Mouse (Mus musculus): ENCODE measurements at regions not wholly inside any gene's neighbourhood (a gene's known extent, or its start where the extent isn't known, plus 50 kb on each side); places are given as distances from the start of the nearest gene placed in this dataset.

DNA sequence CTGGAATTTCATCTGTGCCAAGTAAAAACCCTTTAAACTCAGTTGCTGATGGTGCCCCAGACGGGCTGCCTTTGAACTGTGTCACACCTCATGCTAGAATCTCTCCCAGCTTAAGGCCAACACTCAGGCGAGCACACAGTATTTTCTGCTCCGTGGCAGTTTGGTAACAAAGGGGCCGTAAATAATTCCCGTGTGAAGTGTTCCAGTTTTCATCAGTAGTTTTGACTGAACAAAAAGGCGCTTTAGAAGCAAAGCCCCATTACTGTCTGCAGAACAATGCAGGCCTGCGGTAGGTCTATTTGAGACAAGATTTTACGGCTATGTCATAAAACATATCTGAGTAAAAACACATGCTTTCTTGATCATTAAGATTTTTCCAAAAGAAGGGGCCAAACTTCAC, 155.0 kb downstream of the 1700129C05Rik start:
- 22% methylated on average over 8 of the region's 8 CpGs for WGBS
- Histone ChIP-seq H3K4me3 (ENCODE audit: low read depth, low read length) (no peak overlapping the region), H3K4me2 (ENCODE audit: low read length) (no peak overlapping the region), H3K4me1 (replicated peaks; ENCODE audit: control insufficient read depth, insufficient read depth, low read length) (peaks cover 9% of the 10 kb centered on the region; the same call in 1 of the 2 replicates), H3K9ac (ENCODE audit: low read length) (no peak overlapping the region), H3K27me3 (replicated peaks; ENCODE audit: control insufficient read depth, insufficient read depth, low read length) (no peaks in the 10 kb centered on the region), H3K9me3 (ENCODE audit: control insufficient read depth, low read length) (no peaks in the 10 kb centered on the region), H3K36me3 (ENCODE audit: control insufficient read depth, insufficient read depth, low read length) (no peaks in the 10 kb centered on the region), H3K27ac (ENCODE audit: low read depth) (no peak overlapping the region)
- ATAC-seq (replicated peaks; ENCODE audit: low FRiP score, low TSS enrichment, low read depth) (no peak), DNase-seq (ENCODE audit: low spot score) (no peak)

DNA sequence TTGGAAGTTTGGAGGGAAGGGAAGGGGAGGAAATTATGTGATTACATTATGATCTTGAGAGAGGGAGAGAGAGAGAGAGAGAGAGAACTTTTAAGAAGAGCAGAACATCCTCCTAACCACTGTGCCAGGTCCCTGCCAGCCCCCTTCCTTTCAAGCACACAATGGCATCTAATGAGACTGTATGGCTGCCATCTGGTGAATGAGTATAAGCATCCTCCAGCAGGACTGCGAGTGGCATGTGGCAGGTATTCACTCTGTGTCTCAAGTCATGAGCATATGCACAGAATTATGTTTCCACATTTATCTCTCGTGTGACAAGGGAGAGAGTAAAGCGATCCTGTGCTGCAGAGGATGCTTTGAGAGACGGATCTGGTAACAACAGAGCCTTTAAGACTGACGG, 156.9 kb downstream of the 1700129C05Rik start:
- Histone ChIP-seq H3K36me3 (ENCODE audit: control insufficient read depth, insufficient read depth, low read length) (no peaks in the 10 kb centered on the region), H3K4me3 (ENCODE audit: low read depth, low read length) (no peak overlapping the region), H3K27ac (ENCODE audit: low read depth) (no peak overlapping the region), H3K9me3 (ENCODE audit: control insufficient read depth, low read length) (no peaks in the 10 kb centered on the region), H3K27me3 (replicated peaks; ENCODE audit: control insufficient read depth, insufficient read depth, low read length) (no peaks in the 10 kb centered on the region), H3K9ac (ENCODE audit: low read length) (no peak overlapping the region), H3K4me2 (ENCODE audit: low read length) (no peak overlapping the region), H3K4me1 (replicated peaks; ENCODE audit: control insufficient read depth, insufficient read depth, low read length) (peaks cover 9% of the 10 kb centered on the region; the same call in 1 of the 2 replicates)
- ATAC-seq (replicated peaks; ENCODE audit: low FRiP score, low TSS enrichment, low read depth) (no peak), DNase-seq (ENCODE audit: low spot score) (no peak)
- WGBS: 72% methylated on average over 5 of the region's 5 CpGs

DNA sequence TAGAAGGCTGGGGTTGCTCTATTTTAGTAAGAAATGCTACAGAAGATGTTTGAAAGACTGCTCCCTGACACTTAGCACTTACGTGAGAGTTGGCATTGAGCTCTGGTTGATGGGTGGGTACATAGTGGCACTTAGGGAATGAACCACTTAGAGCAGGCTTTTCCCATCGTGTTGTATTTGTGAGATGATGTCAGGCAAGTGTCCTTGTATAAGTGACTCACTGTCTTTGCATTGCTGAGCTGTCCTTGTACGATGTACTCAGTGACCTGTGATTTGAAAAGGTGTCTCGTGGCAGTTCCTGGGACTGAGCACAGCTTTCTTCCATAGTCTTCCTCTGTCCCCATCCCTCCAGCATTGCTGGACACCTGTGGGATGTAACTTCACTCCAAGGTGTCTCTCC, 165.9 kb downstream of the 1700129C05Rik start:
- Histone ChIP-seq H3K9ac (ENCODE audit: low read length) (no peak overlapping the region), H3K9me3 (ENCODE audit: control insufficient read depth, low read length) (no peaks in the 10 kb centered on the region), H3K4me3 (ENCODE audit: low read depth, low read length) (no peak overlapping the region), H3K4me2 (ENCODE audit: low read length) (no peak overlapping the region), H3K4me1 (replicated peaks; ENCODE audit: control insufficient read depth, insufficient read depth, low read length) (no peaks in the 10 kb centered on the region), H3K36me3 (ENCODE audit: control insufficient read depth, insufficient read depth, low read length) (no peaks in the 10 kb centered on the region), H3K27me3 (replicated peaks; ENCODE audit: control insufficient read depth, insufficient read depth, low read length) (no peaks in the 10 kb centered on the region), H3K27ac (ENCODE audit: low read depth) (no peak overlapping the region)
- DNase-seq (ENCODE audit: low spot score) (no peak), ATAC-seq (replicated peaks; ENCODE audit: low FRiP score, low TSS enrichment, low read depth) (no peak)
- WGBS: 87% methylated on average over 4 of the region's 4 CpGs

DNA sequence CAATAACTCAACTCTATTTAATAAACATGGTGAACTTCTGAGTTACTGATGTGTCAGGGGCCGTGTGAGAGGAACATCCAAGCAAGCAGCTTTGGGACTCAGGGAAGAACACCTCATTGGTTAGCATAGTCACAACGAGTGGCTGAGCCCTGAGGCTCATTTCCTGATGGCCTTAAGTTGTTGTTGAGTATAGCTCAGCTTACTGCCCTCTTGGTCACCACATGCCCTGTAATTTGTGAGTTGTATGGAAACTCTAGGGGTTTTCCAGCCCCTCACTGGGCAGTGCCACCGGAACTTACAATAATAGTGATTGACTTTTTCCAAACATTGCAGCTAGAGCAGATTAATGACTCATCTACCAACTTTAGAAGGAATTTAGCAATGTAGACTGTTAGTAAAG, 173.4 kb downstream of the 1700129C05Rik start:
- no peak for ATAC-seq (replicated peaks; ENCODE audit: low FRiP score, low TSS enrichment, low read depth)
- no peak for DNase-seq (ENCODE audit: low spot score)
- H3K9ac ChIP-seq (ENCODE audit: low read length): no peak overlapping the region
- H3K4me2 ChIP-seq (ENCODE audit: low read length): no peak overlapping the region
- no peak overlapping the region for H3K4me3 ChIP-seq (ENCODE audit: low read depth, low read length)
- H3K27me3 ChIP-seq (replicated peaks; ENCODE audit: control insufficient read depth, insufficient read depth, low read length): no peaks in the 10 kb centered on the region
- no peaks in the 10 kb centered on the region for H3K9me3 ChIP-seq (ENCODE audit: control insufficient read depth, low read length)
- H3K36me3 ChIP-seq (ENCODE audit: control insufficient read depth, insufficient read depth, low read length): no peaks in the 10 kb centered on the region
- H3K27ac ChIP-seq (ENCODE audit: low read depth): no peak overlapping the region
- WGBS: 44% methylated on average over 3 of the region's 3 CpGs
- no peaks in the 10 kb centered on the region for H3K4me1 ChIP-seq (replicated peaks; ENCODE audit: control insufficient read depth, insufficient read depth, low read length)

DNA sequence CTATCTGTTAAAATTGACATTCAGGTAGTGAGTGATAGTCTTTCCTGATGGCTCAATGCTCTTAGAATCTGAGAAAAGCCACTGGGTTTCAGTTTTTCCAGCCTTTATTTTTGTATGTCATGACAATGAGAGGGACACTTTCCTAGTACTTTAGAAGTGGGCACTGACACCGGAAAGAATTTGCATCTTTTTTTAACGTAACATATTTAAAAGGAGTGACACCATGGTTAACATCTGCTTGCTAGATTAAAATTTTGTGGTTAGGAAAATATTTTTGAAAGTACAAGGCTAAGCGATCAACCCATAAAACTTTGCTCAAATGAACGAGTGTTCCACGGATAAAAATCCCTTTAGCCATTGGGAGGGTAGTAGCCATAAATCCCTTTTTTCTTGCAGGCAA, 174.7 kb downstream of the 1700129C05Rik start:
- Histone ChIP-seq H3K4me1 (replicated peaks; ENCODE audit: control insufficient read depth, insufficient read depth, low read length) (no peaks in the 10 kb centered on the region), H3K4me2 (ENCODE audit: low read length) (no peak overlapping the region), H3K27me3 (replicated peaks; ENCODE audit: control insufficient read depth, insufficient read depth, low read length) (no peaks in the 10 kb centered on the region), H3K9ac (ENCODE audit: low read length) (no peak overlapping the region), H3K9me3 (ENCODE audit: control insufficient read depth, low read length) (no peaks in the 10 kb centered on the region), H3K27ac (ENCODE audit: low read depth) (no peak overlapping the region), H3K36me3 (ENCODE audit: control insufficient read depth, insufficient read depth, low read length) (no peaks in the 10 kb centered on the region), H3K4me3 (ENCODE audit: low read depth, low read length) (no peak overlapping the region)
- WGBS: 73% methylated on average over 5 of the region's 5 CpGs
- ATAC-seq (replicated peaks; ENCODE audit: low FRiP score, low TSS enrichment, low read depth) (no peak), DNase-seq (ENCODE audit: low spot score) (no peak)

DNA sequence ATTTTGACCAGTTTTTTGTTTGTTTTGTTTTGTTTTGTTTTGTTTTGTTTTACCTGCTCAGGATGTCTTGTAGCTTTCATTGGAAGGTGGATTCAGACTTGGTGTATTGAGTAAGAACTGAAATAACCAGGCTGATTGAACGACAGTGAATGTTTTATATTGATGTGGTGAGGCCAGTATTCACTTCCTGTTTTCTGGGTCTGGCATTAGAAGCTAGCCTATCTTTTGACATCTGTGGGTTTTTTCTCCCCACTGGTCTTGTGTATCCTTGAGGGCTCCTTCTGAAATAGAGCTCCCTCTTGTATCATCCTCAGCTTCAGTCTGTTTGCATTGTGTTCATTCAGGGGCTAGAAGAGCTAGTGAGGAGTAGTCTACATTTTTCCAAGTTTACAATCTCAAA, 175.5 kb downstream of the 1700129C05Rik start:
- WGBS: 65% methylated on average over 1 of the region's 1 CpGs
- H3K27ac ChIP-seq (ENCODE audit: low read depth): no peak overlapping the region
- no peaks in the 10 kb centered on the region for H3K4me1 ChIP-seq (replicated peaks; ENCODE audit: control insufficient read depth, insufficient read depth, low read length)

DNA sequence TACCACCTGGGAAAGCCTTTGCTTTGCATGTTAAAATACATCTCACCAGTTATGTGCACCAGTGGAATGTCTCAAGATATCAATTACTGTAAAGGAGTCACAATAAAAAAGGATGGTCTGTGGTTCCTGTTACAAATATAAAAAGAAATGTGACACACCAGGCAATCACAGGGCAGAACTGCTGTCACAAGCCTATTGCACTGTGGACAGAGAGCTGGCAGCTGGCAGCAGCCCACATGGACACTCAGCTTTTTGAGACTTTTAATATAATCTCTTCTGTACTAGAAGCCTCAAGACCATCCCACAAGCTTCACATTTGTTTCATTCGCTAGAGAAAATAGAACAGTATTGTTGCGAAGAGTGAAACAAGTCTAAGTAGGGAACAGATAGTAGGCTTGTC, 197.7 kb downstream of the 1700129C05Rik start:
- no peak overlapping the region for H3K4me3 ChIP-seq (ENCODE audit: low read depth, low read length)
- DNase-seq (ENCODE audit: low spot score) (no peak), ATAC-seq (replicated peaks; ENCODE audit: low FRiP score, low TSS enrichment, low read depth) (no peak)
- H3K9me3 ChIP-seq (ENCODE audit: control insufficient read depth, low read length): no peaks in the 10 kb centered on the region
- no peak overlapping the region for H3K27ac ChIP-seq (ENCODE audit: low read depth)
- H3K27me3 ChIP-seq (replicated peaks; ENCODE audit: control insufficient read depth, insufficient read depth, low read length): no peaks in the 10 kb centered on the region
- 97% methylated on average over 2 of the region's 2 CpGs for WGBS
- H3K9ac ChIP-seq (ENCODE audit: low read length): no peak overlapping the region
- no peaks in the 10 kb centered on the region for H3K36me3 ChIP-seq (ENCODE audit: control insufficient read depth, insufficient read depth, low read length)
- H3K4me1 ChIP-seq (replicated peaks; ENCODE audit: control insufficient read depth, insufficient read depth, low read length): no peaks in the 10 kb centered on the region
- H3K4me2 ChIP-seq (ENCODE audit: low read length): no peak overlapping the region

More for the DNA sequence above, 175.5 kb downstream of the 1700129C05Rik start:
- Histone ChIP-seq H3K9ac (ENCODE audit: low read length) (no peak overlapping the region), H3K4me3 (ENCODE audit: low read depth, low read length) (no peak overlapping the region), H3K9me3 (ENCODE audit: control insufficient read depth, low read length) (no peaks in the 10 kb centered on the region), H3K4me2 (ENCODE audit: low read length) (no peak overlapping the region), H3K36me3 (ENCODE audit: control insufficient read depth, insufficient read depth, low read length) (no peaks in the 10 kb centered on the region), H3K27me3 (replicated peaks; ENCODE audit: control insufficient read depth, insufficient read depth, low read length) (no peaks in the 10 kb centered on the region)
- ATAC-seq (replicated peaks; ENCODE audit: low FRiP score, low TSS enrichment, low read depth) (no peak), DNase-seq (ENCODE audit: low spot score) (no peak)

DNA sequence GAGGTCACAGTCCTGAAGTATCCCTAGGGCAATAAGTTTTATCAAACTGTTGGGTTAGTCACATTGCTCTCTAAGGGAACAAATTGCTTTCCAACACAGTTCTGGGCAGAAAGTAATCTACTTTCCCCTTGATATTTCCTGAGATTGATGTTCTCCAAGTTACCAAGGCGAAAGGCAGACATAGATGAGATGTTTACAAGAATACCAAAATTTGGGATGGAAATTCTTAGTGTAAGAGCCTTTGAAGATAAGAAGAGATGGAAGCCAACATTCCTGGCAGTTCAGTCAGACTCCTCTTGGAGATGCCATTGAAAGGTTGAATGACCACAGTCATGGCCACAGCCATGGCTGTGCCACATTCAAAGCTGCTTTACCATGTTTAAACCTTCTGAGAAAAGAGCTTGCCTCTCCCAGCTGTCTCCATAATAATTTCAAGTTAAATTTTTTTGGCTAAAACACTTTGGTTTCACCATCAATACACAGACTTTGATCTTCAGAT, 199.4 kb downstream of the 1700129C05Rik start:
- no peak for DNase-seq (ENCODE audit: low spot score)
- no peaks in the 10 kb centered on the region for H3K36me3 ChIP-seq (ENCODE audit: control insufficient read depth, insufficient read depth, low read length)
- H3K27ac ChIP-seq (ENCODE audit: low read depth): no peak overlapping the region
- ATAC-seq (replicated peaks; ENCODE audit: low FRiP score, low TSS enrichment, low read depth): no peak
- no peak overlapping the region for H3K4me2 ChIP-seq (ENCODE audit: low read length)
- H3K27me3 ChIP-seq (replicated peaks; ENCODE audit: control insufficient read depth, insufficient read depth, low read length): no peaks in the 10 kb centered on the region
- 78% methylated on average over 1 of the region's 1 CpGs for WGBS
- no peak overlapping the region for H3K9ac ChIP-seq (ENCODE audit: low read length)
- H3K4me1 ChIP-seq (replicated peaks; ENCODE audit: control insufficient read depth, insufficient read depth, low read length): no peaks in the 10 kb centered on the region
- H3K9me3 ChIP-seq (ENCODE audit: control insufficient read depth, low read length): no peaks in the 10 kb centered on the region
- H3K4me3 ChIP-seq (ENCODE audit: low read depth, low read length): no peak overlapping the region

DNA sequence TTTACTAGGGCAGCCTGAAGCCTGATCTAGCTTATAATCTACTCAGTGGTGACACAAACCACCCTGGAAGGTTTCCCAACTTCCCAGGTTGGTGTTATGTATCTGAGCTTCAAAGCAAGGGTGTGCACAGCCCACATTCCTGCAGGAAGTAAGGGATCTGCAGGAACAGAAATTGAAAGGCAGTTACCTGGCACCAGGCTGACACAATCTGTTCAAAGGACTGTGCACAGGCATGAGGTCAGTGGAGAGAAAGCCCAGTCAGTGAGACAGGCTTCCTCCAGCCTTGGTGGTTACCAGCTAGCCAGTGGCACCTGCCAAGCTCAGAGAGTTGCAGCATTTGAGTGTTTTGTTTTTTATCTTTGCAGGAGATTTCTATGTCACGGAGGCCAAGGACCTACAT, 203.6 kb downstream of the 1700129C05Rik start:
- Histone ChIP-seq H3K4me3 (ENCODE audit: low read depth, low read length) (no peak overlapping the region), H3K4me2 (ENCODE audit: low read length) (no peak overlapping the region), H3K27ac (ENCODE audit: low read depth) (no peak overlapping the region), H3K9ac (ENCODE audit: low read length) (no peak overlapping the region), H3K36me3 (ENCODE audit: control insufficient read depth, insufficient read depth, low read length) (no peaks in the 10 kb centered on the region), H3K27me3 (replicated peaks; ENCODE audit: control insufficient read depth, insufficient read depth, low read length) (no peaks in the 10 kb centered on the region), H3K9me3 (ENCODE audit: control insufficient read depth, low read length) (no peaks in the 10 kb centered on the region), H3K4me1 (replicated peaks; ENCODE audit: control insufficient read depth, insufficient read depth, low read length) (no peaks in the 10 kb centered on the region)
- 94% methylated on average over 1 of the region's 1 CpGs for WGBS
- no peak for DNase-seq (ENCODE audit: low spot score)
- no peak for ATAC-seq (replicated peaks; ENCODE audit: low FRiP score, low TSS enrichment, low read depth)

Measured in intestine, embryonic 14.5 days (tissue).